In the genomic region with DNA sequence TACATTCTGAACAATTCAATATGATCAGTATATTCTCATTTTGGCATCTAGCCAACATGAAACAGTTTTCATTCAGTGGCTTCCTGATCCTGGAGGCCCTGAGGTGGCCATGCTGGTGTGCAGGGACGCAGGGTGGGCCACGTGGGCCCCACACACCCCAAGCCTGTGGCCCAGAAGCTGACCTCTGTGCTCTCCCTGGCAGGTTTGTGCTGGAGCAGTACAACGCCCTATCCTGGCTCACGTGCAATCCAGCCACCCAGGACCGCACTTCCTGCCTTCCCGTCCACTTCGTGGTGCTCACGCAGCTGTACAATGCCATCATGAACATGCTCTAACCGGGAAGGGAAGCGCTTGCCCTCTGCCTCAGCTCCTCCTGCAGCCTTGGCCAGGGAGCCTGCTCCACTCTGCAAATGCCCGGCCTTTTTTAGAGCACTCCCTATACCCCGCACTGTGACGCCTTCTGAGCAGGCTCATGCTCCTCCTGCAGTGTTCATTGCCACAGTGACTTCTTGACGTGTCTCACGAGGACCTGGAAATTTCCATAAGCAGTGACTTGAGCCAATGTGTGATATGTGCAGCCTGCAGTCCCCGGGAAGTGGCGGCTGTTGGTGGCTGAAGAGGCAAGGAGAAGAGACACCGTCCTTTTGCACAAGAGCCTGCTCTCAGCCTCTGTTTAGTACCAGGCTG, we compare ENCODE assay signal across 26 mouse cellular contexts.
DNase-seq lines count a peak whose midpoint lies in the region; ATAC-seq lines count a peak whose summit lies in the region.
"Had no signal": no experiment of that assay in that cellular context is flagged by ENCODE, and none has a peak within 500 bp of the region (broad histone marks: within the 10 kb centered on the region; RNA-seq: fewer than 3 reads in every experiment).

No protein-coding gene starts in this region.

- no peaks in the 10 kb centered on the region for H3K4me1 ChIP-seq in hindbrain, embryonic 15.5 days (replicated peaks)
- no peaks in the 10 kb centered on the region for H3K4me1 ChIP-seq in hindbrain, embryonic 11.5 days (replicated peaks; ENCODE audit: control insufficient read depth, insufficient read depth, low read length)
- H3K4me1 ChIP-seq in neural tube, embryonic 12.5 days, result no peaks in the 10 kb centered on the region; the same call in 1 of the 2 replicates
- 0 out of 2 replicates have a peak, but pooled peaks cover 3% of the 10 kb centered on the region for H3K4me1 ChIP-seq in intestine, embryonic 14.5 days (replicated peaks; ENCODE audit: control insufficient read depth, insufficient read depth, low read length)
- H3K4me1 ChIP-seq in stomach, embryonic 16.5 days (ENCODE audit: control insufficient read depth, insufficient read depth, low read length), result no peaks in the 10 kb centered on the region
- H3K4me1 ChIP-seq: forebrain, embryonic 13.5 days; hindbrain, embryonic 13.5 days; limb, embryonic 15.5 days; liver, embryonic 15.5 days; midbrain, embryonic 12.5 days; neural tube, embryonic 15.5 days had no signal

- no peaks in the 10 kb centered on the region for H3K9me3 ChIP-seq in hindbrain, embryonic 15.5 days
- no peaks in the 10 kb centered on the region for H3K9me3 ChIP-seq in hindbrain, embryonic 11.5 days (ENCODE audit: control insufficient read depth, low read length)
- H3K9me3 ChIP-seq in neural tube, embryonic 12.5 days, result no peaks in the 10 kb centered on the region
- H3K9me3 ChIP-seq in intestine, embryonic 14.5 days (ENCODE audit: control insufficient read depth, low read length), result no peaks in the 10 kb centered on the region
- H3K9me3 ChIP-seq in stomach, embryonic 16.5 days (replicated peaks; ENCODE audit: control insufficient read depth, low read length), result no peaks in the 10 kb centered on the region
- H3K9me3 ChIP-seq: forebrain, embryonic 13.5 days; hindbrain, embryonic 13.5 days; limb, embryonic 10.5 days; limb, embryonic 15.5 days; liver, embryonic 15.5 days; megakaryocyte, embryonic 14.5 days; midbrain, embryonic 12.5 days; neural tube, embryonic 15.5 days had no signal

- peak; percentile 40; the same call in 1 of the 2 replicates for ATAC-seq in hindbrain, embryonic 15.5 days (ENCODE audit: low FRiP score, low read depth)
- no peak for ATAC-seq in hindbrain, embryonic 11.5 days (ENCODE audit: low FRiP score)
- no peak for ATAC-seq in neural tube, embryonic 12.5 days (ENCODE audit: low FRiP score, low read depth)
- 0 out of 2 replicates have a peak, but pooled peaks have one; percentile 36 for ATAC-seq in intestine, embryonic 14.5 days (replicated peaks; ENCODE audit: low FRiP score, low TSS enrichment, low read depth)
- 0 out of 2 replicates have a peak, but pooled peaks have one; percentile 54 for ATAC-seq in stomach, embryonic 16.5 days (ENCODE audit: insufficient read depth, low FRiP score)
- ATAC-seq: forebrain, embryonic 13.5 days; Patski had no signal

- WGBS in hindbrain, embryonic 15.5 days, result 89% methylated on average over 18 of the region's 18 CpGs
- WGBS in hindbrain, embryonic 11.5 days, result 93% methylated on average over 18 of the region's 18 CpGs
- 88% methylated on average over 18 of the region's 18 CpGs for WGBS in neural tube, embryonic 12.5 days
- 85% methylated on average over 18 of the region's 18 CpGs for WGBS in intestine, embryonic 14.5 days
- WGBS in stomach, embryonic 16.5 days, result 82% methylated on average over 18 of the region's 18 CpGs

- H3K27ac ChIP-seq in hindbrain, embryonic 15.5 days (replicated peaks), result no peak overlapping the region
- no peak overlapping the region for H3K27ac ChIP-seq in hindbrain, embryonic 11.5 days (ENCODE audit: low read depth, low read length)
- H3K27ac ChIP-seq in neural tube, embryonic 12.5 days, result no peak overlapping the region
- no peak overlapping the region for H3K27ac ChIP-seq in intestine, embryonic 14.5 days (ENCODE audit: low read depth)
- no peak overlapping the region for H3K27ac ChIP-seq in stomach, embryonic 16.5 days (ENCODE audit: low read length)
- H3K27ac ChIP-seq: forebrain, embryonic 13.5 days; hindbrain, embryonic 13.5 days; kidney, postnatal 0 days; limb, embryonic 10.5 days; limb, embryonic 15.5 days; liver, embryonic 15.5 days; midbrain, embryonic 12.5 days; neural tube, embryonic 15.5 days had no signal

- H3K9ac ChIP-seq in hindbrain, embryonic 15.5 days, result no peak overlapping the region
- H3K9ac ChIP-seq in hindbrain, embryonic 11.5 days (ENCODE audit: low read depth, low read length), result no peak overlapping the region
- peak overlapping the region; percentile 13; the same call in 1 of the 2 replicates for H3K9ac ChIP-seq in neural tube, embryonic 12.5 days
- no peak overlapping the region for H3K9ac ChIP-seq in intestine, embryonic 14.5 days (ENCODE audit: low read length)
- no peak overlapping the region for H3K9ac ChIP-seq in stomach, embryonic 16.5 days (ENCODE audit: low read length)
- H3K9ac ChIP-seq: forebrain, embryonic 13.5 days; hindbrain, embryonic 13.5 days; limb, embryonic 15.5 days; liver, embryonic 15.5 days; lung, embryonic 14.5 days; midbrain, embryonic 12.5 days; neural tube, embryonic 15.5 days had no signal

- H3K27me3 ChIP-seq in hindbrain, embryonic 15.5 days, result no peaks in the 10 kb centered on the region
- H3K27me3 ChIP-seq in hindbrain, embryonic 11.5 days (ENCODE audit: control insufficient read depth, insufficient read depth, low read length), result no peaks in the 10 kb centered on the region
- H3K27me3 ChIP-seq in neural tube, embryonic 12.5 days (replicated peaks), result no peaks in the 10 kb centered on the region
- no peaks in the 10 kb centered on the region for H3K27me3 ChIP-seq in intestine, embryonic 14.5 days (replicated peaks; ENCODE audit: control insufficient read depth, insufficient read depth, low read length)
- no peaks in the 10 kb centered on the region for H3K27me3 ChIP-seq in stomach, embryonic 16.5 days (ENCODE audit: control insufficient read depth, insufficient read depth, low read length)
- H3K27me3 ChIP-seq: forebrain, embryonic 13.5 days; hindbrain, embryonic 13.5 days; limb, embryonic 15.5 days; liver, embryonic 15.5 days; megakaryocyte, embryonic 14.5 days; midbrain, embryonic 12.5 days; neural tube, embryonic 15.5 days; Patski had no signal

- no peak overlapping the region for H3K4me2 ChIP-seq in hindbrain, embryonic 15.5 days
- no peak overlapping the region for H3K4me2 ChIP-seq in hindbrain, embryonic 11.5 days (replicated peaks; ENCODE audit: low read depth, low read length)
- no peak overlapping the region for H3K4me2 ChIP-seq in neural tube, embryonic 12.5 days (replicated peaks)
- no peak overlapping the region for H3K4me2 ChIP-seq in intestine, embryonic 14.5 days (ENCODE audit: low read length)
- H3K4me2 ChIP-seq in stomach, embryonic 16.5 days (ENCODE audit: low read depth, low read length), result no peak overlapping the region
- H3K4me2 ChIP-seq: forebrain, embryonic 13.5 days; heart, embryonic 11.5 days; hindbrain, embryonic 13.5 days; limb, embryonic 15.5 days; liver, embryonic 15.5 days; lung, embryonic 14.5 days; midbrain, embryonic 12.5 days; neural tube, embryonic 15.5 days had no signal

- DNase-seq in hindbrain, embryonic 11.5 days (ENCODE audit: low spot score), result no peak
- no peak for DNase-seq in neural tube, embryonic 10.5 days (ENCODE audit: extremely low spot score, low spot score)
- DNase-seq in intestine, embryonic 14.5 days (ENCODE audit: low spot score), result no peak
- DNase-seq in cerebellum, postnatal 4 days (ENCODE audit: low spot score in 2 of 2), result no peak
- no peak for DNase-seq in retina, postnatal 1 day
- DNase-seq: cerebellum, adult 11-12 months; cerebellum, adult 9-11 months; gastrocnemius, postnatal 25 days; heart, adult 11 months; kidney, adult 8-10 months; thymus, adult 18-20 months had no signal

- H3K4me3 ChIP-seq in hindbrain, embryonic 15.5 days, result no peak overlapping the region
- H3K4me3 ChIP-seq in hindbrain, embryonic 11.5 days (ENCODE audit: low read depth, low read length), result no peak overlapping the region
- no peak overlapping the region for H3K4me3 ChIP-seq in neural tube, embryonic 12.5 days
- H3K4me3 ChIP-seq in intestine, embryonic 14.5 days (ENCODE audit: low read depth, low read length), result no peak overlapping the region
- no peak overlapping the region for H3K4me3 ChIP-seq in stomach, embryonic 16.5 days (replicated peaks; ENCODE audit: low read length)
- H3K4me3 ChIP-seq: forebrain, embryonic 13.5 days; hindbrain, embryonic 13.5 days; limb, embryonic 10.5 days; limb, embryonic 15.5 days; liver, embryonic 15.5 days; midbrain, embryonic 12.5 days; neural tube, embryonic 15.5 days had no signal

- H3K36me3 ChIP-seq in hindbrain, embryonic 15.5 days, result peaks cover 53% of the 10 kb centered on the region
- H3K36me3 ChIP-seq in hindbrain, embryonic 11.5 days (ENCODE audit: control insufficient read depth, insufficient read depth, low read length), result 0 out of 2 replicates have a peak, but pooled peaks cover 5% of the 10 kb centered on the region
- peaks cover 57% of the 10 kb centered on the region for H3K36me3 ChIP-seq in neural tube, embryonic 12.5 days
- peaks cover 70% of the 10 kb centered on the region for H3K36me3 ChIP-seq in intestine, embryonic 14.5 days (ENCODE audit: control insufficient read depth, insufficient read depth, low read length)
- peaks cover 9% of the 10 kb centered on the region; the same call in 1 of the 2 replicates for H3K36me3 ChIP-seq in stomach, embryonic 16.5 days (ENCODE audit: control insufficient read depth, insufficient read depth, low read length)

Comparison
In these comparisons a context has a peak if more than half of its experiments do, and no peak if none do; other contexts are left out.
1. ATAC-seq: peak in hindbrain, embryonic 15.5 days (single experiment), intestine, embryonic 14.5 days (single experiment) and stomach, embryonic 16.5 days (single experiment); none in hindbrain, embryonic 11.5 days (single experiment) and neural tube, embryonic 12.5 days (single experiment).